Mouse (Mus musculus): ENCODE data around the gene Il2rb.

DNA sequence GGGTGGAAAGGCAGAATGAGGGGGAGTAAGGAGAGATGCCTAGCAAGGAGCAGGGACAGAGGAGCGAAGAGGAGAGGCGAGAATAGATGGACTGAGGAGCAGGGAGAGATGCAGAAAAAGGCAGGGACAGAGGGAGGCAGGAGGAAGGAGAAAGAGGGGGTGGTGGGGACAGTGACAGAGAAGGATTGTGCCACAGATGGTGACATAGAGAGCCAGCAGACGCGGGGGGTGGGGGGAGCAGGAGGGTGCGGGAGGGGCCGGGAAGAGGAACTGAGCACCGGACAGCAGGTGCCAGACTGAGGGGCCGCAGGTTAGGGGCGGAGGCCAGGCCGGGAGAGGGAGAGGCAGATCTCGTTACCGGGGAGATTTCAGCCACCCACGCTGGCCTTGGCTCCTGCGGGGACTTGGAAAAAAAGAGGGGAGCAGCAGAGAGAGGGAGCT, 49.5 kb upstream of the Il2rb start, which contains the start of gene Sstr3:
- no peak for TF ChIP-seq POLR2A (IDR thresholded peaks at IDR 0.05; ENCODE audit: borderline replicate concordance, extremely low read depth, low read depth, low read length)
- TF ChIP-seq CTCF (IDR thresholded peaks at IDR 0.05; ENCODE audit: insufficient read depth, low read length) = no peak

All from lung, adult 2 months (tissue).